Mouse (Mus musculus): ENCODE data around the gene Lctl.
A peak's percentile ranks its signal among the peaks of the same experiment; 100 is the strongest.
"Not testable (repeated sequence)": the region's sequence is repeated elsewhere in the genome, so short reads cannot be mapped to it uniquely, and the experiment has no call there.

Lctl gene

GRCm38 (mm10) chr9:64119898-64120297, 3.0 kb downstream of the Lctl start:
- peak; percentile 4 for DNase-seq (ENCODE audit: low read depth, low spot score)

GRCm38 (mm10) chr9:64120584-64121277, 3.8 kb downstream of the Lctl start:
- DNase-seq (ENCODE audit: low read depth, low spot score), result no peak

- DNase-seq (ENCODE audit: low read depth, low spot score), result no peak
These were observed 5.7 kb downstream of the Lctl start for GRCm38 (mm10) chr9:64122601-64123000.

GRCm38 (mm10) chr9:64124846-64125245, 7.9 kb downstream of the Lctl start:
- not testable (repeated sequence) for DNase-seq (ENCODE audit: low read depth, low spot score)

- DNase-seq (ENCODE audit: low read depth, low spot score), result no peak
These were observed 8.4 kb downstream of the Lctl start for GRCm38 (mm10) chr9:64125307-64125706.

GRCm38 (mm10) chr9:64126121-64126520, 9.2 kb downstream of the Lctl start:
- no peak for DNase-seq (ENCODE audit: low read depth, low spot score)

- no peak for DNase-seq (ENCODE audit: low read depth, low spot score)
These were observed 14.7 kb downstream of the Lctl start for GRCm38 (mm10) chr9:64131623-64132022.

GRCm38 (mm10) chr9:64138896-64139295, 21.9 kb downstream of the Lctl start:
- peak; percentile 30 for DNase-seq (ENCODE audit: low read depth, low spot score)

GRCm38 (mm10) chr9:64139879-64140278, 22.9 kb downstream of the Lctl start:
- DNase-seq (ENCODE audit: low read depth, low spot score), result no peak

- DNase-seq (ENCODE audit: low read depth, low spot score), result no peak
These were observed 39.7 kb downstream of the Lctl start for GRCm38 (mm10) chr9:64156641-64157040.

GRCm38 (mm10) chr9:64160471-64160870, 43.5 kb downstream of the Lctl start:
- DNase-seq (ENCODE audit: low read depth, low spot score), result no peak

- not testable (repeated sequence) for DNase-seq (ENCODE audit: low read depth, low spot score)
These were observed 53.0 kb downstream of the Lctl start for GRCm38 (mm10) chr9:64169967-64170366.

- no peak for DNase-seq (ENCODE audit: low read depth, low spot score)
These were observed 55.3 kb downstream of the Lctl start for GRCm38 (mm10) chr9:64172145-64172815.

- peak; percentile 93 for DNase-seq (ENCODE audit: low read depth, low spot score)
These were observed 56.1 kb downstream of the Lctl start, which contains the start of the genes Zwilch and Rpl4 for GRCm38 (mm10) chr9:64172816-64173665. Gene Zwilch, minus strand, starts transcription at chr9:64173104. Gene Rpl4, plus strand, starts transcription at chr9:64173375.

- DNase-seq (ENCODE audit: low read depth, low spot score), result no peak
These were observed 56.8 kb downstream of the Lctl start for GRCm38 (mm10) chr9:64173666-64174220.

- no peak for DNase-seq (ENCODE audit: low read depth, low spot score)
These were observed 57.4 kb downstream of the Lctl start for GRCm38 (mm10) chr9:64174341-64174740.

- no peak for DNase-seq (ENCODE audit: low read depth, low spot score)
These were observed 57.8 kb downstream of the Lctl start for GRCm38 (mm10) chr9:64174766-64175165.

- DNase-seq (ENCODE audit: low read depth, low spot score), result no peak
These were observed 58.4 kb downstream of the Lctl start for GRCm38 (mm10) chr9:64175378-64175777.

GRCm38 (mm10) chr9:64178610-64178973, 61.6 kb downstream of the Lctl start:
- DNase-seq (ENCODE audit: low read depth, low spot score), result no peak

GRCm38 (mm10) chr9:64178974-64179646, 62.2 kb downstream of the Lctl start, which contains the start of gene Snapc5:
Gene Snapc5, plus strand, starts transcription at chr9:64179274.
- DNase-seq (ENCODE audit: low read depth, low spot score), result peak; percentile 89

- DNase-seq (ENCODE audit: low read depth, low spot score), result not testable (repeated sequence)
These were observed 66.3 kb downstream of the Lctl start for GRCm38 (mm10) chr9:64183295-64183694.
